Mouse (Mus musculus) heart, adult 18-20 months (tissue): ENCODE measurements around the gene Inca1. TPM values are rescaled to one million over a fixed set of nuclear protein-coding genes. Genes with fewer than 3 reads are reported as not detected.
A peak's percentile ranks its signal among the peaks of the same experiment; 100 is the strongest.

Experiments used
- DNase-seq, 2 experiments: peaks; one replicate each; pipeline ENCODE4 v3.0.0; 2021 to 2022; ENCODE audit warnings: mixed read lengths in 1 of 2
- long read RNA-seq, 2 experiments: library from polyadenylated mRNA; stranded (forward); transcript quantifications; one replicate each; pipeline ENCODE4 v2.0.0; 2021
- total RNA-seq, 2 experiments: library from RNA; stranded (reverse); gene quantifications; 2 replicates each; pipeline ENCODE4 v1.2.3; 2021

Gene Inca1
- total RNA-seq, result 1 to 10 TPM; 6.1 to 7.7 TPM
- long read RNA-seq, experiment 1, partial matches to known transcripts, result 1 of 7 reads
- long read RNA-seq, experiment 1, other reads (novel, unspliced or antisense), result 6 of 7 reads
- long read RNA-seq, experiment 2, partial matches to known transcripts, result 1 of 4 reads
- long read RNA-seq, experiment 2, other reads (novel, unspliced or antisense), result 3 of 4 reads

GRCm38 (mm10) chr11:70699722-70700556 is at the start of gene Inca1, which contains the start of gene Kif1c:
Gene Inca1 (minus strand): TSS chr11:70700155.
Gene Kif1c (plus strand): TSS chr11:70700548.
- peak; percentile 97 for DNase-seq

- DNase-seq, result no peak
Observed at GRCm38 (mm10) chr11:70747876-70748545, 48.1 kb upstream of the Inca1 start.

- DNase-seq, result no peak
Observed at GRCm38 (mm10) chr11:70745636-70746035, 45.7 kb upstream of the Inca1 start.

DNA sequence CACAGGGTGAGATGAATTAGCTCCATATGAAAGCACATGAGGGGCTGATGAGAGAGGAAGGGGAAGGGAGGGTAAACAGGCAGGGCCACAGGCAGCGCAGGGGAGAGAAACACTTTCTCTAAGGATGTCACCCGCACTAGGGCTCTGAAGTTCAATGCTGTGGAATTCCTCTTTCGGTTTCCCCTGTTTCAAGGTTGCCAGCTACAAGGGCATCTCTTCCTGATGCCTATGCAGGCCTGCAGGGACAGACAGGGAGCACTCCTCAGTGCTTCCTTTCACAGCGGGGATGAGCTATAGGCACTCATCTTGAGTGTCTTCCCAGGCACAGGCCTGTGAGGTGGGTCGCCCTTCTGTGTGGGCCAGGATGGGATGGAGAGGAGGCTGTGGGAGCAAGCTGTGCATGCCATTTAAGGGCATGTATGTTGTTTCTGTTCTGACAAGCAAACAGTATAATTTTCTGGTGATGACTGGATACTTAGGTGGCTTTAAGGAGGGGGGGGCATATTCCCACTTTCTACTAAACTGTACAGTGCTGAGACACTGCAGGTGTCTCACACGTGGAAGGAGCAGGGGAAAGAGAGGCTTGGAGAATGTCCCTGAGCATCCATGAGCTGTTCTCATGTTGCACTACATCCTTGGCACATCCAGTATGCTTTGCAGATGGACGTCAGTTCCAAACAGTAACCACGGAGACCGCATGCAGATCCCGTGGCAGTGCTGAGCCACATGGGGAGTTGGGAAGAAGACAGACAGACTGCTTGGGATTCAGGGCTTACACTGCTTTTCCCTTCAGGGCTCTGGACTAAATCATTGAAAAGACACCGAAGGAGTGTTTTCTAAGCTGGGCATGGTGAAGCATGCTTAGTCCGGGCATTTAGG is 42.9 kb upstream of the Inca1 start:
- no peak for DNase-seq

DNA sequence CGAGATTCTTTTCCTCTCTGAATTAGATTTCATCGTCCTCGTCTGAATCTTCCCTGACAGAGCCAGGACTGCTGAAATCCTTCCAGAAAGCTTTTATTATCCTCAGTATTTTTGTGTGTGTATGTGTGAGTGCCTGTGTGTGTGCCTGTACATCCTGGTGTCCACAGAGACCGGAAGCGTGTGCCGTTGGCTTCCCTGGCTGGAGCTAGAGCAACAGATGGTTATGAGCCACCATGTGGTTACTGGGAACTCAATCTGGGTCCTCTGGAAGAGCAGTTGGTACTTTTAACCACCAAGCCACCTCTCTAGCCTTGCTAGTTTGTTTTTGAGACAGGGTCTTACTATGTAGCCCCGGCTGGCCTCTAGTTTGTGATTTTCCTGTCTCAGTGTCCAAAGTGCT is 42.2 kb upstream of the Inca1 start:
- DNase-seq, result no peak

- DNase-seq, result no peak
Observed at GRCm38 (mm10) chr11:70741603-70742002, 41.6 kb upstream of the Inca1 start.

GRCm38 (mm10) chr11:70737749-70738148 is 37.8 kb upstream of the Inca1 start:
- DNase-seq, result no peak

DNA sequence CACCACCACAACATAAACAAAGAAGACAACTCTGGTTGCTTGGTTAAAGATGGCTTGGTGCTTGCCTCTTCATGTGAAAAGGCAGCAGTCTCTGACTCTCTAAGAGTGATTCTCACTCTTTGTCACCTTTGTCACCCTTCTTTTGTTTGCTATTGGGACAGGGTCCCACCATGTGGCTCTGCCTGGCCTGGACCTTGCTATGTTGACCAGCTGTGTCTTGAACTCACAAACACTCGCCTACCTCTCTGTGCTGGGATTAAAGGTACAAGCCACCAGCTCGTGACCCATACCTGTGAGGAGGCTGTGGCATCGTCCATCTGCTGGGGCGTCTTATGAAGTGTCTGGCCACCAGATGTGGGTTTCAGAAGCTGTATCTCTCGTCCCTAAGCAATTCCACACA is 33.3 kb upstream of the Inca1 start:
- DNase-seq, result no peak

DNA sequence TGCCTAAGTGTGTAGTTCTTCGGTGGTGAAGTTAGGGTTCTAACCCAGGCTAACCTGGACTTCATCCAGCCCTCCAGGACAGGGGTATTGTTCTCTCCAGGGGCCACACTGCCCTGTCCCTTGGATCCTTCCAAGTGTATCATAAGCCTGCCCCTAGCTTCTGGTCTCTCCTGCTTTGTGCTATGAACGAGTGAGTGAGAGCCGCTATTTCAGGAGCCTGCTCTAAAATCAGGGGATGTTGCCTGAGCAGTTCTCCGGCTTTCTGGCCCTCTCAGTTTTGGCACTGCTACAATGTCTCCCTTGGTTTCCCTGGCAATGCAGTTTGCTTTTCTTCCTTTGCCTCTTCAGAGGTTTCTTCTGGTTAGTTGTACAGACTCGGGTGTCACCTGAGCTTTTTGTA is 31.2 kb upstream of the Inca1 start:
- DNase-seq, result no peak

DNA sequence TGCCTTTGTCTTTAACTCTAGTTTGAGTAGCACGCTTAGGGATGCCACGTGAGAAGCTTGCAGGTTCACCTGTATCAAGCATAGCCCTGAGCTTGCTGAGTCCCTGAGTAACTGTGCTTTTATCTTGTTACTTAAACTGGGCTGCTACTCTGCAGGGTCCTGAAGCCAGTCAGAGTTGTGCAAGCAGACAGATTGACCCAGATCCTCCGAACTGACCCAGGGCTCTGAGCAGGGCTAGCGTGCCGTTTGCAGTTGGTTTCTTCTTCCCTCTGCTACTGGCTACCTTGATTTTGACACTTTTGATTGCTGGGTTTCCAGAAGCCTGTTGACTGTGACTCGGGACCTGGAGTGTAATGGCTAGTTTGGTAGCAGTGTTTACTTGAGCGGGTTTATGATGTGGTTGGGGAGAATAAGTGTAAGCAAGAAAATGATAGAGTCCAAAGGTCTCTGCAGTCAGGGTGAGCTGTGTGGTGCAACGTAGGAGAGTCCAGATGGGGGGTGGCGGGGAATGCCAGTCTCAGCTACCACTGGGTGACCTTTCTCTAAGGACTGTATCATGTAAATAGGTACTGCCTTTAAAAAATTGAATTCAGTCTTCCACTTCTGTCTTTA is 30.6 kb upstream of the Inca1 start:
- DNase-seq, result no peak

DNA sequence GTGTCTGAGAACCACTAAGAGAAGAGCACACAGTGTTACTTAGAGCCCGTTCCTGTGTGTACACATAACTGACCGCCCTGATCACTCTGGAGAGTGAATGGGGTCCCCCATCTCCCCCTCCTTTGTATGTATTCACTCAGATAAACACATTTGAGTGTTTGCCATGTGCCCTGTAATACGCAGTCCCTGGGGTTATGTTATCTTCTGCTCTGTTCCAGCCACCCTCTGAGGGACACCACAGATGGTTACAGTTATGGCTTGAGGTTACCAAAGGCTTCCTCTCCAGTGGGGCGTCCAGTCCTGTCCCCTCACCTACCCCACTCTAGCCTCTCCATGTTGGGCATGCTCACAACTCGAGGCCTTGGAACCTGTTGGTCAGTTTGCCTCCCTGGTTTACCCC is 27.4 kb upstream of the Inca1 start:
- DNase-seq, result no peak

DNA sequence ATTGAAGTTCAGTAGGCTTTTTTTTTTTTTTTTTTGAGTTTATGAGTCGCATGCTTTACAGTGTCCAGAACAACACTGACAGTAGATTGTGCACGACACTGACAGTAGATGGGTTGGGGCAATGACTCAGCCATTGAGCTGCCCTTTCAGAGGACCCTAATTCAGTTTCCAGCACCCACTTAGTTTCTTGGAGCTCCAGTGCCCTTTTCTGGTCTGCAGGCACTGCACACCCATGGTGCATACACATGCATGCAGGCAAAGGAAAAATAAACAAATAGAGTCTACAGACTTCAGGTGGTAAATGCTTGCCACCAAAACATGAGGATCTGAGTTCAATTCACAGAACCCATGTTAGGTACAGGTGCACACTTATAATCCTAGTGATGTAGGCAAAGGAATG is 26.6 kb upstream of the Inca1 start:
- no peak for DNase-seq

DNA sequence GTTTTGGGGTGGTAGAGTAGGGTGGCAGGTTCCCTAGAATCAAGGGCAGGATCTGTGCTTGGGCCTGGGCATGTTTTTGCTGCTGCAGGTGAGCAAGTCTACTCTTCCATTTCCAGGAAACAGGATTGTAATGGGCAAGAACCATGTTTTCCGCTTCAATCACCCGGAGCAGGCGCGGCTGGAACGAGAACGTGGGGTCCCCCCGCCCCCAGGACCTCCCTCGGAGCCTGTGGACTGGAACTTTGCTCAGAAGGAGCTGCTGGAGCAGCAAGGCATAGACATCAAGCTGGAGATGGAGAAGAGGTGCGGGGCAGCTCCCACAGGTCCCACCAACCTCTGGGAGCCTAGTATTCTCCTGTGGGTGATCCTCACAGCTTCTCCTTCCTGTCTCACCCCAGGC is 24.8 kb upstream of the Inca1 start:
- no peak for DNase-seq

DNA sequence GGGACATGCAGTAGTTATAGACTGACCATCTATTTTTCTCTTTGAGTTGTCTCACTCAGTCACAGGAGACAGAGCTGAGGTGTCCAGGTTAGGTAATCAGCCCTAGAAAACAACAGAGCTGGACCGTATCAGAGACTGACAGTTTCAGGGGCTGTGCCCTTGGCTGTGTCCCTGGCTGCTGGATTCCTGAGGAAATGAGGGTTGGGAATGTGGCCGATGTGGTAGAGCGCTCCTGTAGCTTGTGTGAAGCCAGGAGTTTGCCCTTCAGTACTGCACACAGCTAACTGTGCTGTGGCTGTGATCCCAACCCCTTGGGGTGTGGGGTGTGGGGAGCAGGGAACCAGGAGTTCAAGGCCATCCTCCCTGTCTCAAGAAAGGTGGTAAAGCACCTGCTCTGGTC is 21.1 kb upstream of the Inca1 start:
- DNase-seq, result peak in 1 of 2 experiments; percentile 45

DNA sequence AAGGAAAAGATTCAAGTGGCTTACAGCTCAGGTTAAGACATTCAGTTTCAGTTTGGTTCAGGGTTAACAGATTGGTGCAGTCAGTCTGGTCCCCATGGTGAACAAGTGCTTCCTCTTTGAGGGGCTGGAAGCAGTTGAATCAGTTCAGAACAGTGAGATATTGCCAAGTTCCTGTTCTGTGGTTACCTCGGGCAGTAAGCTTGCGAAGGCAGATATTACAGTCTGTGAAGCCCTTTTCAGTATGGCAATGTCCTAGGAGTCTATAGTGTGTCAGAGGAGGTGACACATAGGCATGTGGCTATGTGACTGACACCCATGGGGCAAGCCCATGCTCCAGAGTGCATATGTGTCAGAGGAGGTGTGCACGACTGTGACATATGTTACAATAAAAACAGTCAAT is 20.6 kb upstream of the Inca1 start:
- DNase-seq, result peak in 1 of 2 experiments; percentile 40

GRCm38 (mm10) chr11:70718481-70718880 is 18.5 kb upstream of the Inca1 start:
- DNase-seq, result no peak

DNA sequence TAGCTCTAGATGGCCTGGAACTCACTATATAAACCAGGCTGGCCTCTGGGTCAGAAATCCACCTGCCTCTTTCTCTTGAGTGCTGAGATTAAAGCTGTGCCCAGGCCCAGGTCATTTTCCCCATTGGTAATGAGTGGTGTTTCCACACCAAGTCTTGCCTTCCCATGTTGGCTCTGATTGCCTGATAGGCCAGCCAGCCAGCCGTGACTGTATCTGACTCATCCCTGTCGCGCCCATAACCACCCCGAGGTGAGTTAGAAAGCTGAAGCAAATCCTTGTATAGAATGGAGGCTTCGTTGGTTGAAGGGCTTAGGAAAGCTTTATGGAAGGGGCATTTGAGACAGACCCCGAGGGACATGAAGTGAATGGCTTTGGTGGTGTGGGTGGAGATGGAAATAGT is 15.9 kb upstream of the Inca1 start:
- no peak for DNase-seq

DNA sequence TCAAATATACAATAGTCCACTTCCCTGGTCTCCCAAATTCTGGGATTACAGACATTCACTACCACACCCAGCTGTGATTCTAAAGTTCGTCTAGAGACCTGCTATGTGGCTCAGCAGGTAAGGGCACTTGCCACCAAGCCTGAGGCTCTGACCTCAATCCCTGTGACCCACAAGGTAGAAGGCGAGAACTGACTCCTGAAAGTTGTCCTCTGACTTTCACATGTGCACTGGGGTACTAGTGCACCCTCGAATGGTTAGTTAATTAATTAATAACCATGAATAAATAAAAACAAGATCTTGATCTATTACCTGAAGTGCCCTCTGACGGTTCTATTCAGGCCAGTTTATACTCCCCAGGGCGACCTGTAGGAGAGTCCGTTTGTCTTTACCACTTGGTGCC is 13.3 kb upstream of the Inca1 start:
- DNase-seq, result no peak

GRCm38 (mm10) chr11:70711026-70711425 is 11.1 kb upstream of the Inca1 start:
- no peak for DNase-seq

DNA sequence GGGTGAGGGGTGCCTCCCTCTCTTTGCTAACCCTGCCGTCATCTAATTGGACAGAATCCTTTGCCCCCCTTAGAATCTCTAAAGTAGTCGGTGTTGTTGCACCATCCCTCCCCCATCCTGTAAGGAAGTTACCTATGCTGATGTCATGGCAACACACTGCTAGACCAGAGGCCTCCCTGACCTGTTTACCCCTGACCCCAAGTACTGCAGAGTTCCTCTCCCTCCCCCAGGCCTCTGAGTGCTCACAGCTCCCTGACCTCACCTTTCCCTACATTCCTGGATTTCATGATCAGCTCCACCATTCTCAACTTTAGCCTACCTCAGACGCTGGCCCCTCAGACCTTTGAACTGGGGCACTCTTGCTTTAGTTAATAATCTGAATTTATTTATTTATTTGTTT is 6.2 kb upstream of the Inca1 start:
- DNase-seq, result no peak

DNA sequence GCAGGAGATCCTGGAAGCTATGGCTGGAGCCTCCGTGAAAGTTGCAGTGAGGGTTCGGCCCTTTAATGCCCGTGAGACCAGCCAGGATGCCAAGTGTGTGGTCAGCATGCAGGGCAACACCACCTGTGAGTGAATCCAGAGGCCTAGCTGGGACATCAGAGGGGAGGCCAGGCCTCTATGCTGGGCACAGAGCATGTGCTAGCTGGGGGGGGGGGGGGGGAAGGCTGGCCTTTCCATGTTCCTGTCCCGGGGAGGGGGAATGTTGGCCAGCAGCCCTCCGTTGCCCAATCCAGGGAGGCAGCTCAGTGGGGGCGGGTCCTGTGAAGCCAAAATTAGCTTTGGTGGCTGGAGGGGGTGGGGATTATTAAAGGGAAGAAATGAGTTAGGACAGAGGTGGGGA is 2.8 kb upstream of the Inca1 start:
- DNase-seq, result peak; percentile 84 to 87
